Comparison of ENCODE assay signal across 9 mouse cellular contexts in the genomic region with DNA sequence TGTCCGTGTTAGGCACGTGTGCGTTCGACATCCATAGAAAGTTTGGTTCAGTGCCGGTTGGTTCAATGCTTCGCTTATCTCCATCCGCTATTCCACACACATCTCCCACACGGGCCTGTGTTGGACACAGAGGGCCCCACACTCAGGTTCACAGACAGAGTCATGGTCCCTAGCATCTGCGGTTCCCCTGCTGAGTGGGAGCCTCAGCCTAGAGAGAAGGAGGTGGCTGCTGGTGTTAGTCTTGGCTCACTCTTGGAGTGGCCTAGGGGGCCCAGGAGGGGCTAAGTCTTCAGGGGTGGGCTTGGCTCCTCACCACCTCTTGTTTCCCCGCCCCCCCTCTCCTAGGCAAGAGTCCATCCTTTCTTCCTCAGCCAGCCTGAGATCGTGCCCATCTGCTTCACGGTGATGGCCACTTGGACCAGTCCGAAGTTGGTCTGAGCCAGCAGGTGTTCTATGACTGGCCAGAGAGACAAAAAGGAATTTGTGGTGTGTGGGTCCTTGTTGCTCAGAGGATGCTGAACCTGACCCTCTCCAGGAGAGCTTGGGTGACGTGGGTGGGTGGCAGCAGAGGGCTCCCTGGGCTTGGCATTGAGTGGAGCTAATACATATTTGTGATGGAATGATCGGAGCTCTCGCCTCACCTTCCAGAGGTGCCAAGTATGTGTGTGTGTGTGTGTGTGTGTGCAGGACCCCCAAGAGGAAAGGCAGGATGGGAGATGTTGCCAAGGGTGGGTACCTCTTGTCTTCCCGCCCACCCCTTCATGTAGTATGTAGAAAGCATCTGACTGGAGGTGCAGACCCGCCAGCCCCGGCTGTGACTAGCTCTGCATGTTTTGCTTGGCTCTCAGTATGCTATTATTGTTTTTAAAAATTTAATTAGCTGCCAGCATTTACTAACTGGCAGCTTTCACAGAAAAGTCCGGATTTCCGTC. TPM values are rescaled to one million over a fixed set of nuclear protein-coding genes. Genes with fewer than 3 reads are reported as not detected.
DNase-seq lines count a peak whose midpoint lies in the region; ATAC-seq lines count a peak whose summit lies in the region.
"Had no signal": no experiment of that assay in that cellular context is flagged by ENCODE, and none has a peak within 500 bp of the region (broad histone marks: within the 10 kb centered on the region; RNA-seq: fewer than 3 reads in every experiment).

No protein-coding gene starts in this region.

- H3K27ac ChIP-seq in heart, embryonic 14.5 days (replicated peaks in 1 of 2; ENCODE audit: control insufficient read depth in 1 of 2, insufficient read depth in 1 of 2, low read depth in 2 of 2, low read length in 2 of 2) = peak overlapping the region; percentile 46 to 48; a peak in 2 of 4 replicates
- 0 out of 2 replicates have a peak overlapping the region, but pooled peaks have one; percentile 19 for H3K27ac ChIP-seq in brown adipose tissue, adult 24 weeks (replicated peaks; ENCODE audit: low read depth, low read length)
- H3K27ac ChIP-seq in hindbrain, embryonic 12.5 days = no peak overlapping the region
- no peak overlapping the region for H3K27ac ChIP-seq in midbrain, embryonic 13.5 days

- 0 out of 2 replicates have a peak, but pooled peaks cover 2% of the 10 kb centered on the region for H3K36me3 ChIP-seq in heart, embryonic 14.5 days (ENCODE audit: control insufficient read depth, insufficient read depth, low read length)
- no peaks in the 10 kb centered on the region for H3K36me3 ChIP-seq in hindbrain, embryonic 12.5 days
- no peaks in the 10 kb centered on the region for H3K36me3 ChIP-seq in midbrain, embryonic 13.5 days

- H3K27me3 ChIP-seq in heart, embryonic 14.5 days (ENCODE audit: control insufficient read depth, insufficient read depth, low read length) = 0 out of 2 replicates have a peak, but pooled peaks cover 7% of the 10 kb centered on the region
- peaks cover 13% of the 10 kb centered on the region for H3K27me3 ChIP-seq in hindbrain, embryonic 12.5 days
- peaks cover 18% of the 10 kb centered on the region for H3K27me3 ChIP-seq in midbrain, embryonic 13.5 days

- 48% methylated on average over 21 of the region's 21 CpGs for WGBS in heart, embryonic 14.5 days
- 65% methylated on average over 21 of the region's 21 CpGs for WGBS in hindbrain, embryonic 12.5 days
- WGBS in midbrain, embryonic 13.5 days = 65% methylated on average over 21 of the region's 21 CpGs

- ATAC-seq in heart, embryonic 14.5 days (ENCODE audit: insufficient number of reproducible peaks, insufficient read depth, low FRiP score, low read depth) = no peak
- no peak for ATAC-seq in hindbrain, embryonic 12.5 days (ENCODE audit: low FRiP score)
- ATAC-seq in midbrain, embryonic 13.5 days = 0 out of 2 replicates have a peak, but pooled peaks have one; percentile 12

- no peaks in the 10 kb centered on the region for H3K9me3 ChIP-seq in heart, embryonic 14.5 days (ENCODE audit: control insufficient read depth, low read length)
- H3K9me3 ChIP-seq in hindbrain, embryonic 12.5 days (replicated peaks) = no peaks in the 10 kb centered on the region
- no peaks in the 10 kb centered on the region for H3K9me3 ChIP-seq in midbrain, embryonic 13.5 days

- DNase-seq in heart, adult 8-10 months (ENCODE audit: low spot score) = no peak
- DNase-seq in frontal cortex, postnatal 10 days (ENCODE audit: low spot score in 2 of 2) = no peak
- DNase-seq in right cerebral cortex, postnatal 25 days = no peak
- no peak for DNase-seq in kidney, postnatal 14 days

- peaks cover 52 to 58% of the 10 kb centered on the region in 2 experiments for H3K4me1 ChIP-seq in heart, embryonic 14.5 days (ENCODE audit: control insufficient read depth in 2 of 2, insufficient read depth in 2 of 2, low read length in 2 of 2)
- H3K4me1 ChIP-seq in brown adipose tissue, adult 24 weeks (ENCODE audit: control insufficient read depth, insufficient read depth, insufficient read length, low read length) = peaks cover 15% of the 10 kb centered on the region
- H3K4me1 ChIP-seq in hindbrain, embryonic 12.5 days = peaks cover 27% of the 10 kb centered on the region
- H3K4me1 ChIP-seq in midbrain, embryonic 13.5 days (replicated peaks) = peaks cover 25% of the 10 kb centered on the region

- peak overlapping the region; percentile 65 for H3K4me2 ChIP-seq in heart, embryonic 14.5 days (ENCODE audit: low read length)
- peak overlapping the region; percentile 55 for H3K4me2 ChIP-seq in hindbrain, embryonic 12.5 days (replicated peaks)
- H3K4me2 ChIP-seq in midbrain, embryonic 13.5 days (replicated peaks) = peak overlapping the region; percentile 60; the same call in 1 of the 2 replicates

- H3K9ac ChIP-seq in heart, embryonic 14.5 days (ENCODE audit: low read length) = peak overlapping the region; percentile 73
- peak overlapping the region; percentile 43; the same call in 1 of the 2 replicates for H3K9ac ChIP-seq in hindbrain, embryonic 12.5 days
- H3K9ac ChIP-seq in midbrain, embryonic 13.5 days (replicated peaks) = 0 out of 2 replicates have a peak overlapping the region, but pooled peaks have one; percentile 54

- H3K4me3 ChIP-seq in heart, embryonic 14.5 days (ENCODE audit: control insufficient read depth in 1 of 2, insufficient read depth in 1 of 2, low read depth in 1 of 2, low read length in 2 of 2) = peak overlapping the region; percentile 42 to 59
- peak overlapping the region; percentile 54 for H3K4me3 ChIP-seq in brown adipose tissue, adult 24 weeks (ENCODE audit: insufficient read depth, low read depth, low read length)
- H3K4me3 ChIP-seq in hindbrain, embryonic 12.5 days = peak overlapping the region; percentile 34
- peak overlapping the region; percentile 35 for H3K4me3 ChIP-seq in midbrain, embryonic 13.5 days (replicated peaks)

RNA-seq across cellular contexts. Expression of a gene that starts 1.3 kb away (rescaled TPM):
- polyA plus RNA-seq in heart, embryonic 14.5 days (2014; fragmentation: Nextera tagmentation; extraction: Ambion mirVana) = 127 and 144 TPM in 2 replicates
- total RNA-seq in heart, adult 8-10 months (2022) = 10 to 100 TPM; 42.1 to 59.3 (median 49.9) TPM
- polyA plus RNA-seq in brown adipose tissue, adult 24 weeks (2012; ENCODE audit: insufficient read depth, insufficient read length, missing spikeins) = 17.0 and 19.2 TPM in 2 replicates
- polyA plus RNA-seq in hindbrain, embryonic 12.5 days (2016; fragmentation: Nextera tagmentation; extraction: Ambion mirVana) = 100 and 102 TPM in 2 replicates
- polyA plus RNA-seq in midbrain, embryonic 13.5 days (2015; fragmentation: Nextera tagmentation; extraction: Ambion mirVana) = 10.8 and 11.1 TPM in 2 replicates
- total RNA-seq: monocyte, adult 5-6 weeks had no signal

RNA-seq across cellular contexts. Expression of a gene that starts 57.1 kb away (rescaled TPM):
- polyA plus RNA-seq in heart, embryonic 14.5 days (2014; fragmentation: Nextera tagmentation; extraction: Ambion mirVana) = 11.4 and 12.7 TPM in 2 replicates
- 10 to 100 TPM; 20.1 to 24.7 (median 23.3) TPM for total RNA-seq in heart, adult 8-10 months (2022)
- 2.6 and 3.5 TPM in 2 replicates for polyA plus RNA-seq in brown adipose tissue, adult 24 weeks (2012; ENCODE audit: insufficient read depth, insufficient read length, missing spikeins)
- polyA plus RNA-seq in hindbrain, embryonic 12.5 days (2016; fragmentation: Nextera tagmentation; extraction: Ambion mirVana) = 18.8 and 23.2 TPM in 2 replicates
- 28.8 and 32.1 TPM in 2 replicates for polyA plus RNA-seq in midbrain, embryonic 13.5 days (2015; fragmentation: Nextera tagmentation; extraction: Ambion mirVana)

Comparison
In these comparisons a context has a peak if more than half of its experiments do, and no peak if none do; other contexts are left out.
1. H3K27ac ChIP-seq: peak in heart, embryonic 14.5 days (2 of 2) and brown adipose tissue, adult 24 weeks (single experiment); none in hindbrain, embryonic 12.5 days (single experiment) and midbrain, embryonic 13.5 days (single experiment).
2. Peak in every context shown above with its lines, with median percentiles within 50 percentile points of each other: H3K4me2 ChIP-seq, H3K4me3 ChIP-seq and H3K9ac ChIP-seq.